Mouse (Mus musculus) T-helper 1 cell (primary cell): ENCODE measurements around the gene Obsl1.

Experiments
- in situ Hi-C: fragments of 300-600 bp; cut with MboI, MseI; formaldehyde crosslinking; loops from one replicate; pipeline ENCODE4 v1.15.1; 2025; ENCODE audit warnings: high pct_unique_total_duplicates

Obsl1 gene

DNA sequence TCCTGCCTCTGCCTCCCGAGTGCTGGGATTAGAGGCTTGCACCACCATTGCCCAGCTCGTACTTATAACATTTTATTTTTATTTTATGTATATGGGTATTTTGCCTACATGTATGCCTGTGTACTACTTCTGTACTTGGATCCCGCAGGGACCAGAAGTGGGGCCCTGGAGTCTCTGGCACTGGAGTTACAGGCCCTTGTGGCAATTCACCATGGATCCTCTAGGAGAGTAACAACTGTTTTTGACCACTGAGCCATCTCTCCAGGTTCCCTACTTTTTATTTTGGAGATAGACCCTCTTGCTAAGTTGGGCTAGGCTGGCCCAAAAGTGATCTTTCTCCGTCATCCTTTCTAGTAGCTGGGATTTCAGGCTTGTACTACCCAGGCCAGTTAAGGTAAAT is 12.2 kb upstream of the Obsl1 start:
- in situ Hi-C loops = no loop called here

DNA sequence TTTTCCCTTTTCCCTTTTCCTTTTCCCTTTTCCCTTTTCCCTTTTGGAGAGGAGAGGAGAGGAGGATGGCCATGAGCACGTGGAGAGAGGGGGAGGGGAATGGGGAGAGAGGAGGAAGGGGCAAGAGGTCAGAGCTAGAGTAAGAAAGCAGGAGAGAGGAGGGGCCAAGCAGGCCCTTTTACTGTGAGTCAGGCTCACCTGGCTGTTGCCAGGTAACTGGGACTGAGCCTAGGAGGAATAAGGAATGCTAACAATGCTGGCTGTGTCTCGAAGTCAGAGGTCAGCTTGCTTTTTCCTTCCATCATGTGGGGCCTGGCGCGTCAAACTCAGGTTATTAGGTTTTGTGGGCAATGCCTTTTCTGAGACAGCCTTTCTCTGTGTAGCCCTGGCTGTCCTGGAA is 11.7 kb upstream of the Obsl1 start:
- in situ Hi-C loops = no loop called here

DNA sequence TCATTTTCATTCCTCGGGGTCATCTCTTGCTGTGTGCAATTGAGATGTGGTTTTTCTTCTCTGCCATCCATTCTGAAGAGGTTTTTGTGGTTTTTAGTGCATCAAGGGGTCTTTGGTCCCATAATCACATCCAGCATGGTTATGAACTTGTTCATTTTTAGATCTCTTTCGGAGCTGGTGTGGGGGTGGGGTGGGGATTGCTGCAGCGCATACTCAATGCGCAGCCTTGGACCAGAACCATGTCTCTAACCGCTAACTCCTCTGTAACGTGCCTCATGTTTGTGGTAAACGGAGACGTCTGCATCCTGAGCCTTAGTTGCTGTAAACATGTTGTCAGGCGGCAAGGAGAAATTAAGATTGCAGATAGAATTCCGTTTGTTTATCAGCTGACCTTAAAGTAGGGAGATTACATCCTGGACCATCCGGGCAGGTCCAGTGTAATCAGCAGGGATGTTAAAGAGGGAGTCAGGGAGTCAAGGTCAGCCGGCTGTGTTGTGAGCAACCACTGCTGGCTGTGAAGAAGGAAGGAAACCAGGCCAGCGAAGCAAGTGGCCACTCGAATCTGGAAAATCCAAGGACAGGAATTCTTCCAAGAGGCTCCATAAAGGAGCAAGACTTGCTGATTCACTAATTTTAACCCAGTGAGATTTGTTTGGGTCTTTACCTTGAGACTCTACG is 10.6 kb upstream of the Obsl1 start:
- in situ Hi-C loops = no loop called here

DNA sequence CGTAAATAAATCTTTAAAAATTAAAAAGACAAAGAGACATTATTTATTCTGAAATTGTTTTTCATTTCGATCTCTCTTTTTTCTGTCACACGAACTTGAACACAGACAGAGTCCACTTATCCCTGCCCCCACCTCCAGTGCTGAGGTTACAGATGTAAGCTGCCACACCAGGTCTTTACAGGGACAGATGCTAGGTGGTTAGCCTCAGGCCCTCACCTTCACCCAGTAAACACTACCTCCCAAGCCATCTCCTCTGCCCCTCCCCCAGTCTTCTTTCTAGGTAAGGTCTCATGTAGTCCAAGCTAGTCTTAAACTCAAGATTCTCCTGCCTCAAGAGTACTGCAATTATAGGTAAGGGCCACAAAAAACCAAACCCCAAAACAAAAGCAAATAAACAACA is 6.3 kb upstream of the Obsl1 start:
- in situ Hi-C loops = no loop called here

DNA sequence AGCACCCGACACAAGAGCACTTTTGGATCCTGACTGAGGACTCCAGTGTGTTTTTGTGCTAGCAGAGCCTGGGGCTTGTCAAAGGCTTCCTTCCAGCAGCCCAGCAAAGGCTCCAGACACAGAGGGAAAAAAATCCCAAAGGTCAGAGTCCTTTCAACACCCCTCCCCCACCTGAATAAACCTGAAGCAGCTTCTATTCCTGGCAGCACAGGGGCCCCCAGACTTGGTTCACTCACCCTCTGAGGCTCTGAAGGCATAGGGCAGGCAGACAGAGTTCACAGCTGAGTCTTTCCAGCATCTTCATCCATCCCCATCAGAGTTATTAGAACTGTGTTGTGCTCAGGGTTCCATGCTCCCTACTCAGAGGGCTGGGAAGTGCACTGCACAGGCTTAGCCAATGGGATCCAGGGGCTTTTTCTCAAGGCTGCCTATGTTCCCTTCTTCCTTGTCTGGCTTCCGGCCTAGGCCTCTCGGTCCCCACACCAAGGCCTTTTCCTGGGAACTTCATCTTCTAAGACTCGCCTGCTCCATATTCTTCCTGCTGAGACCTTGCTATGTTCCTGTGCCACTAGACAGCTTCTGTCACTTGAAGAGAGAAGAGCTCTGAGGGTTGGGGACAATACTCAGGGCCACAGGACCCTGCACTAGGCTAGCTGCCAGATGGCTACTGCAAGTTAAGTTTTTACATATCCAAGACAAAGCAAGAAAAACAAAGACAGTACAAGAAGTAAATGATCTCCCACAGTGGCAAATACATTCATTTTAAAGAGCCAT is 5.4 kb upstream of the Obsl1 start:
- in situ Hi-C loops = no loop called here

DNA sequence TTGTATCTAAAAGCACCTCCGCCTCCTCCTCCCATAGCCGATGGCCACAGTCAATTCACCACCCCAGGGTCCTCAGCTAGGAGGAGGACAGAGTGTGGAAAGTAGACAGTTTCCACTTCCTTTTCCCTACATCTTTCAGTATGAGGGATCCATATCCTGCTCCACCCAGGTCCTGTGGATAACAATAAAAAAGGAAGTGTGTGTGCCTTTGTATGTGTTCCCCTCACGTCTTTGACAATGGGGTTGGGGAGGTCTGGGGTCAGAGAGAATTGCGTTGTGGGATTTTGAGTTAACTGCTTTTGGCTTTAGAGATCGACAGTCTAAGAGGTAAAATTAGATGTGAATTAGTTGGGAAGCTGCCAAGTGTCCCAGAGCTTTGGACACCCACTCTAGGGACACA is 3.9 kb upstream of the Obsl1 start:
- in situ Hi-C loops = no loop called here

DNA sequence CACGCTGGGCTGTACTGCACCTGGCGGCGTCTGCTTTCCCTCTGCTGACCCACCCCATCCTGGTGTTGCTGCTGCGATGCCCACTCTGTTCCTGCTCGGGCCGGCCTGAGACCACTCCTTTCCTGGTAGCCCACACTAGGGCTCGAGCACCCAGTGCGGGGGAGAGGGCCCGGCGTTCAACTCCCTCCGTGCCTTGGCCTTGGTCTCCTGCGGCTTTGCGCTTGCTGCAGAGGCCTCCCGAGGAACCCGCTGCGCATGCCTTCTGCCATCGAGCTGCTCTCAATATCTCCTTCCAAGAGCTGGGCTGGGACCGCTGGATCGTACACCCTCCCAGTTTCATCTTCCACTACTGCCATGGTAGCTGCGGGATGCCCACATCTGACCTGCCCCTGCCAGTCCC is 3.3 kb upstream of the Obsl1 start:
- in situ Hi-C loops = no loop called here

DNA sequence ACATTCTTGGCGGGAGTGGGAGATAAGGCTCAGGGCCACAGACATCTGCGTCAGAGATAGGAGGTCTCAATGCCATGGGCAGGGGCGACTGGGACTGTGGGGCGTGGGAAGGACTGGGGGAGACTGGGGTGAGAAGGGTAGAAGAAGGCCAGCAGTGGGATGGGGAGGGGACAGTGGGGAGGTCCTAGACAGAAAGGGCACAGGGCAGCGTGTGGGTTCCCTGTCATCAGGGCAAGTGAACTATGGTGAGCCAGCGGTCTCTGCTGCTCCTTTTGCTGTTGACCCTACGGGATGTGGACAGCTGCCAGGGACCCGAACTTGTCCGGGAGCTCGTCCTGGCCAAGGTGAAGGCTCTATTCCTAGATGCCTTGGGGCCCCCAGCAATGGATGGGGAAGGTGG is 754 bp upstream of the Obsl1 start, which contains the start of gene Inha:
Gene Inha (plus strand): TSS at position 72 of the 400 bp plus-strand sequence.
- in situ Hi-C loops = no loop called here

DNA sequence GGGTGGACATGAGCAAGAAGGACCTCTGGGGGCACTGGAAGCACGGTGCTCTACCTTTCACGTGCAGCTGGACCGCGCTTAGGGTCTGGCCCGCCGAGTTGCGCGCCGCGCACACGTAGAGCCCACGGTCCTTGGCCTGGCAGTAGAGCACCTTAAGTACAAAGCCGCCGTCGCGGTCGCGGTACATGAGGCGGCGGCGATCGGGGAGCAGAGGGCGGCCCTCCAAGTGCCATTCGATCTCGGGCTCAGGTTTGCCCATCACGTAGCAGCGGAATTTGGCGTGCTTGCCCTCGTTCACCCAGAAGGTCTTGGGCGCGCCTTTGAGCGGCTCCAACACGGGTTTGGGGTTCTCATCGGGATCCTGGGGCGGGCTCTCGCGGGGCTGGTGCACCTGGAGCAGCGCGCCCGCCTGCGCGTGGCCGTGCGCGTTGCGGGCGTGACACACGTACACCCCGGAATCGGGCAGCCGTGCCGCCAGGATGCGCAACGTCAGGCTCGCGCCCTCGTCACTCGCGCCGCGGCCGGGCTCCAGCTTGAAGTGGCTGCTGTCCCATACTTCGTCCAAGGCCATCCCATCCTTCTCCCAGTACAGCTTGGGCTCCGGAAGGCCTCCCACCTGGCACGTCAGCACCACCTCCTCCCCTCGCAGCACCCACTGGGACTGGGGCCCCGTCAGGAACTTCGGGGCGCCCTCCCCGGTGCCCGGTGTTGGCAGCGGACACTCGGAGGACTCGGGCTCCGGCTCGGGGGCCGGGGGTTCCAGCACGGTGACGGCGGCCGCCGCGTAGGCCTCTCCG is 895 bp downstream of the Obsl1 start:
- in situ Hi-C loops = no loop called here

DNA sequence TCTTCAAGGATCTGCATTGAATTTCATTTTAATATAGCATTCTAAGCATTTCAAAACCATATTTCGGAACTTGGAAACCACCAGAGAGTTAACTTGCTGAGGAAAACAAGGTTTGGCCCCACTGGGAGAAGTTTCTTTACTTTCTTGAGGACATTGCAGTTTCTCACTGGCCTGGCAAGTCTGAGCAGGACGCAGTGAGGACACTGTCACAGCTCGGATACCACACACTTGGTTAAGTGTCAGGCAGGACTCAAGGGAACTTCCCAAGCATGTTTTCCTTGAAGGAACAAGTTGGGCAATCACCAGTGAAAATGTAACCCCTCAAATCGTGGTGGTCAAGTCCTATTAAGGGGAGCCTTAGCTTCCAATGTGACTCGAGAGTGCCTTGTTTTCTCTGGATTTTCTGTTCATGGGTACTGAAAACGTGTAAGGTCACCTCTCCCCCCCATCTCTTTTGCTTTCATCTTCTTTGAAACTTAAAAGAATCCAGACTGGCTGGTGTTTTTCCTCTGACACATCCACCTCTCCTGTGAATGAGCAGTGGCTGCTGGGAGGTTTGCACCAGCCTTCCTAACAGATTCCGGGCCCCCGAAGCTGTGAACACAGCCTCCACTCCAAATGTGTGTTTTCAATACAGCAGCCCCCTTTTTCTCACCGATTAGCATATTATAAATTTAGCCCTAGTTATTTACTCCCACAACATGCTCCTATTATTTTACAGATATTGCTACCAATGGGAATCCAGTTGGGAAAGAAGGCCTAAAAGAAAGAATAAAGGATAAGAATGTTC is 1.8 kb downstream of the Obsl1 start:
- in situ Hi-C loops = no loop called here

DNA sequence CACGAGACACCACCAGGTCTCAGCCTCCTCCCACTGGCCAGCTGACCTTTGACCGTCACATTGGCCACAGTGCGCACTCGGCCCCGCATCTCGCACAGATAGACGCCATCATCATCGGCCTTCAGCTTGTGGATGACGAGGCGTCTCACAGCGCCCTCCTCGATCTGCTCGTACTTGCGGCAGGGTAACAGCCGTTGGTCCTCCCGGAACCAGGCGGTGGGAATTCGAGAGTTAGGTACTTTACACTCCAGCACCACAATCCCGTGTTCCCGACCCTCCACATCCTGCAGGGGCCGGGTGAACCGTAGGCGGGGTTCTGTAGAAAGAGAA is 2.6 kb downstream of the Obsl1 start:
- in situ Hi-C loops = no loop called here

DNA sequence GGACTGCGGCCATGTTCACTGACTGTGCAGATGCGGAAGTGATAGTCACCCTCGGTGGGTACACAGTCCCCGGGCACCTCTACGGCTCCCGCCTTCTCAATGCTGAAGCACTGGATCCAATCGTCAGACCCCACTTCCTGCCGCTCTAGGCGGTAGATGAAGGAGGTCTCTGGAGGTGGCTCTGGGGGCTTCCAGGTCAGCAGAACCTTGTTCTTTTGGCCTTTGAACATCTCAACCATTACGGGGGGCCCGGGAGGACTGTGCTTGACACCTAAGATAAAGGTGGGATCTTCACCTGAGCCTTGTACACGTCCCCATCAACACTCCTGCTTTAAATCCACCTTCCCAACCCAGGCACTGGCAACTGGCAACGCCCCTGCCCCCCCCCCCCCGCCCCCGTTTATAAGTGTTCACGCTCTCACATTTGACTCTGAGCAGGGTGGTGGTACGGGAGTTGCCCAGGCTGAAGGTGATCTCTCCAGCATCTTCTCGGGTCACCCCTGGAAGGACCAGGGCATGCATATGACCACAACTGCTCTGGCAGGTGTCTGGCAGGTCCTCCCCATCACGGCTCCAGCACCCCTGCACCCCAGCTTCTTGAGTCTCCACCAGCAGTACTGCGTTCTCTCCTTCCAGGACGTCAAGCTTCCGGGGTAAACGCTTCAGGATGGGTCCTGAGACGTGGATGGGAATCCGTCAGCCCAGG is 3.2 kb downstream of the Obsl1 start:
- in situ Hi-C loops = no loop called here

DNA sequence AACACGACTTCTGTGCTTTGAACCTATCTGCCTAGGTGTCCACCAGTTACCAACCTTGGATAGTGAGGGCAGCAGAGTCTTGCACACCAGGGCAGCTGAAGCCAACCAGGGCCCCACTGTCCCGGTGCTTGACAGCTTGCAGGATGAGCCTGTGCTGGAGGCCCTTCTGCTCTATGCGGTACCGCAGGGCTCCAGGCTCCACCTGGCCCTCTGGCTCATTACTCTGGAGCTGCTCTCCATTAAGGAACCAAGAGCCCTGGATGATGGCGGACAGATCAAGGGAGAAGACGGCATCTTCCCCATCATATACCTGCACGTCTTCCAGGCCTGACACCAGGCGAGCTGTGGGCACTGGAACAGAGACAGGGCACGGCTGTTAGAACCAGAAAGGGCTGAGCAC is 4.3 kb downstream of the Obsl1 start:
- in situ Hi-C loops = no loop called here

DNA sequence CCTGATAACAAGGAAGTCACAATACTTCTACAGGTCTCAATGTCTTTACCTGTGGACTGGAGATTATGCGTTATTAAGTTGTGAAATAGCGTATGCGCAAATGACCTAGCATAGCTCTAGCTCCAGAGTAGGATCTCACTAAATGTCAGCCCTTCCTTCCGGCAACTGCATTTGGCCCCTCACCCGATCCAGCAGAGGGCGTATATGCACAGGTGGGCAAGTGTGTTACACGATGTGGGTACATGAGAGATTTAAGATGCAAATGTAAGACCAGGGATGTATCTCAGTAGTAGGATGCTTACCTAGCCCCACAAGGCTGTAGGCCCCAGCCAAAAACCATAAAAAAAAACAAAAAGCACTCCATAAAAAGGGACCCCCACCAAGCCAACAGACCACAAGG is 6.8 kb downstream of the Obsl1 start:
- in situ Hi-C loops = no loop called here

DNA sequence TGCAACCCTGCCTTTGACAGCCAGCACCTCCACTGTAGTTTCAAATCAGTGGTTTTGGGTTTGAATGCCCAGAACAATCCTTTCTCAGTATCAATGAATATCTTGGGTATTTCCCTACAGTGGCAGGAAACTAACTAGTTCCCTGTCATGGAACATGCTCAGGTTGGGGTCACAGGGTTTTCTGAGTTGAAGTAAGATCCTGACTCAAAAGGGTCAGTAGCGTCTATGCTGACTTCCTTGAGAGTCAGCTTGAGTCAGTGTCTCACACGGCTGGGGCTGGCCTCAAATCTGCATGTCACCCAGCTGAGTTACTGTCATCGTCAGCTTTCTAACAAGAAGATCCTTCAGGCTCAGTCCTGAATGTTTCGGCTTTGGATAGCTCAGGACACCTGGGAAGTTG is 7.4 kb downstream of the Obsl1 start:
- in situ Hi-C loops = no loop called here

DNA sequence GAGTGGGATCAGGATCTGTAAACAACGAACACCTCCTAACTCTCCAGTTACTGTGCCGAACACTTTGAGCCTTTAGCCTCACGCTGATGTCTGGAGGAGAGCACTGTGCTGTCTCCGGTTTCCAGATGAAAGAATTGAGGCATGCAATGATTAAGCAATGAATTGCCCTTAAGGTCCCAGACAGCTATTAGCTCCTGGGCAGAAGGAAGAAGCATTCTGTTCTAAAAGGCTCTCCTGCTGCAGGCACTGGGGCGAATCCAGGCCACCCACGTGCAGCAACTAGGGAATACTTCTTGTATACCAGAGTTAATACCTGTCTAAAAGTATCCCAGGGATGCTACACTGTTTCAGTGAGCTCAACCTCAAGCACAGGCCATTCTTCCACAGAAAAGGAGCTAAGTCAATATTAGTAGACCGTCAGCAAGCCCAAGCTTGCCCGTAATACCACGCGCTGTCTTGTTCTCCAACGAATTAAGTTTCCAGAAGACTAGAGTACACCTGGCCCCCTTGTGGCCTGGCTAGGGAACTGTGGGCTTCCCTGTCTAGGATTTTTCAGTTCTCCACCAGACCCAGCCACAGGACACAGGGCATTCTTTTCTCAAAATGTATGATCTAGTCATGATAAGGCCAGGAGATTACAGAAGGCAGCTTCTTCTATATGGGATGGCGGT is 11.2 kb downstream of the Obsl1 start:
- in situ Hi-C loops = no loop called here

DNA sequence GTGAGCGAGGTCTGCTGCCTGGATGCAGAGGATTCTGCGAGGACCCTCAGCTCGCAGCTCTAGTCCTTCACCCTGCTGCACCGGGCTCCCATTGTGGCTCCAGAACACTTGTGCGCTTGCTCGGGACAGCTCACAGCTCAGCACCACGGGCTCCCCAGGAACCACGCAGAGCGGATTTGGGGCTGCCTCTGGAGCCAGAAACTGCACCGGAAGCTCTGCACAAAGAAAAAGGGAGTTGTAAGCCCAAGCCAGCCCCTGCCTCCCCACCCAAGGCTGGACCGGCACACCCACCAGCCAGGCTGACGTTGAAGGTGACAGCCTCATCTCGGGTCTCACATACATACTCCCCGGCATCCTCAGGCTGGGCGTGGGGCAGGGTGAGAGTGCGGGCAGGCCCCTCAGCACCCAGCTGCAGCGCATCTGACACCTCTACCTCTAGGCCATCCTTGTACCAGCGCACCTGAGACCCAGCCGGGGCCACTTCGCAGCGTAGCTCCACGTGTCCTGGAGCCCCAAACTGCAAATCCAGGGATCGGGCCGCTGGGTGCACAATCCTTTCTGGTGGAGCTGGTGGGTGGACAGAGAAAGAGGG is 13.6 kb downstream of the Obsl1 start:
- in situ Hi-C loops = no loop called here

DNA sequence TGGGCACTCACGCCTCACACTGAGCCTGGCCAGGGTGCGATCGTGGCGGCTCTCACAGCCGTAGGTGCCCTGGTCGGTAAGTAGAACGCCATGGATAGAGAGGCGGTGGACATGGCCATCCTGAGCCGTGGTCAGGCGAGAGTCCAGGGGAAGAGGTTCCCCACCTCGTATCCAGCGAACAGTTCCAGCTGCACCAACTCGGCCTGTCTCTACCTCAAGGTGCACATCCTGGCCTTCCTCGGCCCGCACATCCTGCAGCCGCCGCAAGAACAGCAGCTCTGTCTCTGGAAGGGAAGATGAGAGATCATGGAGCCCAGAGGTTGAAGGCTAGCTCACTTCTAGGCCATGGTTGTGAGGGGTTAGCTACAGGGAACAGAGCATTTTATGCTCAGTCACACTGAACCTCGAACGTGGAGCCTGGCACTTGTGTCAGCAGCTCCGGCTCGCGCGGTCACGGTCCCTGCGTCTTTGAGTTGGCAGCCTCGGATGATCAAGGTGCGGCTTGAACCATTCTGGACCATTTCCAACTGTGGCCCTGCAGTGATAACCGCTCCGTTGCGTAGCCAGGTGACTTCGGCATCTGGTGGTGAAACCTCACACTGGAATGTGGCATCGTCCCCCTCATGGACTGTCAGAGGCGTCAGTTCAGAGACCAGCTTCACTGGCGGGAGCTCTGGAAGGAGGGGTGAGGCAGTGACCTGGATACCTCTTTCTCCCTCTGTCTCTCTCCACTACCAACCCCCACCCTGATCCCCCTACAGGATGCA is 15.3 kb downstream of the Obsl1 start:
- in situ Hi-C loops = no loop called here

DNA sequence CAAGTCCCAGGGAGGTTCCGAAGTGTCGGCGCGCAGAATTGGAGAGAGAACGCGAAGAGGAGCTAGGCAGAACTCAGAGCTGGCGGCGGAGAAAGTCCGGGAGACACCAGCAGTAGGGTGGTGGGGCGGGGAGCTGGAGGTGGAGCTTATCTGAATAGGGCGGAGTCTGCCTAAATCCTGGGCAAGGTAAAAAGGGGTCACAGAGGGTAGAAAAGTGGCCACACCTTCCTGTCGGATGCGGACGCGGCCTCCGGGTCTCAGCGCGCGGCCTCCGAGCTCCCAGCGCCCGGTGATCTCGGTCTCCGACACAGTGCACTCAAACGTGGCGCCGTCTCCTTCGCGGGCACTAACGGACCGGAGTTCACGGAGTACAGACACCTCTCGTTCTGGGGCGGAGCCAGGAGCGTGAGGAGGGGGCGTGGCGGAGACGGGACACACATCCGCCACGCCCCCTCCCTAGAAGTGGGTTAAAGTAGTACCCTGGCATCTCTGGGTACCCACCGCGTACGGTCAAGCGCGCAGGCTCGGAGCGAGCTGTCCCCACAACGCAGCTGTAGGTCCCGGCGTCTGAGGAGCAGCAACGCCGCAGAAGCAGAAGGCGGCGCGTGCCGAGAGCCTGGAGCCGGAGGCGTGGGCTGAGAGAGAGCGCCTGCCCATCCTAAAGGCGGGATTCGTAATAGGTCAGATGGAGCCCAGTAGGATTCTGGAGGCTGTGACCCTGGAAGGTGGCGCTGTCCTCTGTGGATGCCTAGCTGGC is 18.7 kb downstream of the Obsl1 start:
- in situ Hi-C loops = no loop called here
